ENCODE assay signal across 19 mouse cellular contexts in the genomic region with DNA sequence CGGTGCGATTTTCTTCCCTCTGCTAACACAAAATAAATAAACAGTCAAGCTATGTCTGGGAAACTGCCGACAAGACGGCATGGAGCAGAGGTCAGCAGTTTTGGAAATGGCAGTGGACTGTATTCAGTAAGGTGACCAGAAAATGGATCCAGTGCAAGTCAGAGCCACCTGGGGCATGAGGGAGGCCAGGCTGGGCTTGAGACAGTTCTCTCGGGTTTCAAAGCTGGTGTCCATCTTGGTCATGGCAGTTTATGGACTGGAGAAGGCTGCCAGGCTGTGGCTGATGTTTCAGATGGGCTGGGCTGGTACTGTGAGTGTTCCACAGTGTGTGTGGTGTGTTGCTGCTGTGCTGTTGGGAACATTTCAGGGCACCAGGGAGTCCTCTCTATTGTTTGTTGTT.
DNase-seq lines count a peak whose midpoint lies in the region; ATAC-seq and TF ChIP-seq lines count a peak whose summit lies in the region.
"Had no signal": no experiment of that assay in that cellular context is flagged by ENCODE, and none has a peak within 500 bp of the region (broad histone marks: within the 10 kb centered on the region; RNA-seq: fewer than 3 reads in every experiment).

No protein-coding gene starts in this region.

- no peaks in the 10 kb centered on the region for H3K36me3 ChIP-seq in forebrain, embryonic 12.5 days (replicated peaks)
- no peaks in the 10 kb centered on the region for H3K36me3 ChIP-seq in forebrain, postnatal 0 days (ENCODE audit: insufficient read depth)
- H3K36me3 ChIP-seq in hindbrain, embryonic 12.5 days = no peaks in the 10 kb centered on the region
- H3K36me3 ChIP-seq in midbrain, embryonic 15.5 days (replicated peaks) = no peaks in the 10 kb centered on the region
- H3K36me3 ChIP-seq: intestine, embryonic 15.5 days; liver, embryonic 12.5 days had no signal

- H3K27ac ChIP-seq in forebrain, embryonic 12.5 days = peak overlapping the region; percentile 47; the same call in 1 of the 2 replicates
- H3K27ac ChIP-seq in forebrain, postnatal 0 days (ENCODE audit: low read depth, low read length) = no peak overlapping the region
- H3K27ac ChIP-seq in hindbrain, embryonic 12.5 days = peak overlapping the region; percentile 78
- peak overlapping the region; percentile 9; the same call in 1 of the 2 replicates for H3K27ac ChIP-seq in midbrain, embryonic 15.5 days
- H3K27ac ChIP-seq: intestine, embryonic 15.5 days; liver, embryonic 12.5 days had no signal

- no peaks in the 10 kb centered on the region for H3K9me3 ChIP-seq in forebrain, embryonic 12.5 days
- no peaks in the 10 kb centered on the region for H3K9me3 ChIP-seq in forebrain, postnatal 0 days (ENCODE audit: low read length)
- no peaks in the 10 kb centered on the region for H3K9me3 ChIP-seq in hindbrain, embryonic 12.5 days (replicated peaks)
- H3K9me3 ChIP-seq in midbrain, embryonic 15.5 days = no peaks in the 10 kb centered on the region
- H3K9me3 ChIP-seq: intestine, embryonic 15.5 days; liver, embryonic 12.5 days had no signal

- no peak for DNase-seq in forebrain, postnatal 0 days
- DNase-seq in brain, adult 2 months (ENCODE audit: low read depth, low spot score) = peak; percentile 8
- DNase-seq in gastrocnemius, postnatal 25 days = no peak
- no peak for DNase-seq in thymus, postnatal 10 days (ENCODE audit: low spot score in 2 of 2)
- DNase-seq in right cerebral cortex, postnatal 25 days = no peak
- DNase-seq: adrenal gland, adult 8-10 months; cerebellum, adult 18-20 months; heart, postnatal 14 days; layer of hippocampus, postnatal 36 days; lung, embryonic 14.5 days; lung, postnatal 4 days; retina, postnatal 1 day had no signal

- no peak overlapping the region for H3K4me2 ChIP-seq in forebrain, embryonic 12.5 days
- no peak overlapping the region for H3K4me2 ChIP-seq in forebrain, postnatal 0 days (ENCODE audit: low read depth)
- no peak overlapping the region for H3K4me2 ChIP-seq in hindbrain, embryonic 12.5 days (replicated peaks)
- H3K4me2 ChIP-seq in midbrain, embryonic 15.5 days = no peak overlapping the region
- H3K4me2 ChIP-seq: heart, embryonic 11.5 days; intestine, embryonic 15.5 days; liver, embryonic 12.5 days; lung, embryonic 14.5 days had no signal

- no peak overlapping the region for H3K9ac ChIP-seq in forebrain, embryonic 12.5 days
- H3K9ac ChIP-seq in forebrain, postnatal 0 days = no peak overlapping the region; the same call in 1 of the 2 replicates
- H3K9ac ChIP-seq in hindbrain, embryonic 12.5 days = no peak overlapping the region
- H3K9ac ChIP-seq in midbrain, embryonic 15.5 days = no peak overlapping the region
- H3K9ac ChIP-seq: intestine, embryonic 15.5 days; liver, embryonic 12.5 days; lung, embryonic 14.5 days had no signal

- peaks cover 10% of the 10 kb centered on the region for H3K4me1 ChIP-seq in forebrain, embryonic 12.5 days
- H3K4me1 ChIP-seq in forebrain, postnatal 0 days (ENCODE audit: insufficient read depth) = 0 out of 2 replicates have a peak, but pooled peaks cover 3% of the 10 kb centered on the region
- peaks cover 17% of the 10 kb centered on the region for H3K4me1 ChIP-seq in hindbrain, embryonic 12.5 days
- peaks cover 10% of the 10 kb centered on the region; the same call in 1 of the 2 replicates for H3K4me1 ChIP-seq in midbrain, embryonic 15.5 days
- H3K4me1 ChIP-seq: liver, embryonic 12.5 days had no signal

- 0 out of 2 replicates have a peak, but pooled peaks cover 3% of the 10 kb centered on the region for H3K27me3 ChIP-seq in forebrain, embryonic 12.5 days
- no peaks in the 10 kb centered on the region for H3K27me3 ChIP-seq in forebrain, postnatal 0 days (ENCODE audit: insufficient read depth, low read length)
- no peaks in the 10 kb centered on the region for H3K27me3 ChIP-seq in hindbrain, embryonic 12.5 days
- H3K27me3 ChIP-seq in midbrain, embryonic 15.5 days (replicated peaks) = no peaks in the 10 kb centered on the region
- H3K27me3 ChIP-seq: intestine, embryonic 15.5 days; liver, embryonic 12.5 days had no signal

- 51% methylated on average over 5 of the region's 5 CpGs for WGBS in forebrain, embryonic 12.5 days
- 27% methylated on average over 5 of the region's 5 CpGs for WGBS in forebrain, postnatal 0 days
- 42% methylated on average over 5 of the region's 5 CpGs for WGBS in hindbrain, embryonic 12.5 days
- 55% methylated on average over 5 of the region's 5 CpGs for WGBS in midbrain, embryonic 15.5 days

- no peak overlapping the region for H3K4me3 ChIP-seq in forebrain, embryonic 12.5 days (replicated peaks)
- H3K4me3 ChIP-seq in forebrain, postnatal 0 days (ENCODE audit: low read depth, low read length) = no peak overlapping the region
- H3K4me3 ChIP-seq in hindbrain, embryonic 12.5 days = no peak overlapping the region
- no peak overlapping the region for H3K4me3 ChIP-seq in midbrain, embryonic 15.5 days
- H3K4me3 ChIP-seq: erythroblast, embryonic 14.5 days; intestine, embryonic 15.5 days; liver, embryonic 12.5 days had no signal

- no peak for TF ChIP-seq CTCF in forebrain, postnatal 0 days (IDR thresholded peaks at IDR 0.05; ENCODE audit: low read depth)

- ATAC-seq in forebrain, embryonic 12.5 days (ENCODE audit: low FRiP score) = no peak
- ATAC-seq in forebrain, postnatal 0 days = no peak
- no peak for ATAC-seq in hindbrain, embryonic 12.5 days (ENCODE audit: low FRiP score)
- peak; percentile 37 for ATAC-seq in midbrain, embryonic 15.5 days (replicated peaks)
- ATAC-seq: intestine, embryonic 15.5 days; liver, embryonic 12.5 days had no signal
